Mouse (Mus musculus) CH12.LX (cell line): Measurements from ENCODE around the gene Gm4894.

ENCODE experiments used
- E2F4 ChIP-seq: IDR thresholded peaks from 2 replicates; pipeline ENCODE4 v1.6.1; 2011; ENCODE audit warnings: low read depth, low read length, improper control_type of control experiment; ENCODE audit not compliant: insufficient replicate concordance
- ELF1 ChIP-seq: IDR thresholded peaks from 2 replicates; pipeline ENCODE4 v1.6.1; 2014; ENCODE audit warnings: low read depth, mild to moderate bottlenecking, inconsistent platforms, low read length, improper control_type of control experiment
- IRF4 ChIP-seq: IDR thresholded peaks from 2 replicates; pipeline ENCODE4 v1.6.1; 2014; ENCODE audit warnings: low read depth, mild to moderate bottlenecking, inconsistent platforms, low read length, improper control_type of control experiment
- MAX ChIP-seq: IDR thresholded peaks from 2 replicates; pipeline ENCODE4 v1.6.1; 2011; ENCODE audit warnings: low read length, improper control_type of control experiment
- PAX5 ChIP-seq: IDR thresholded peaks from 2 replicates; pipeline ENCODE4 v1.6.1; 2012; ENCODE audit warnings: low read length, inconsistent platforms, mixed read lengths
- ZKSCAN1 ChIP-seq: IDR thresholded peaks from 2 replicates; pipeline ENCODE4 v1.6.1; 2012; ENCODE audit warnings: low read depth, inconsistent platforms, low read length, improper control_type of control experiment, borderline replicate concordance

- TF ChIP-seq E2F4 (no peak), ELF1 (no peak), IRF4 (no peak), ZKSCAN1 (no peak), MAX (no peak), PAX5 (no peak)
These were observed 23.2 kb downstream of the Gm4894 start for GRCm38 (mm10) chr9:49273566-49273965.
